In the genomic region with DNA sequence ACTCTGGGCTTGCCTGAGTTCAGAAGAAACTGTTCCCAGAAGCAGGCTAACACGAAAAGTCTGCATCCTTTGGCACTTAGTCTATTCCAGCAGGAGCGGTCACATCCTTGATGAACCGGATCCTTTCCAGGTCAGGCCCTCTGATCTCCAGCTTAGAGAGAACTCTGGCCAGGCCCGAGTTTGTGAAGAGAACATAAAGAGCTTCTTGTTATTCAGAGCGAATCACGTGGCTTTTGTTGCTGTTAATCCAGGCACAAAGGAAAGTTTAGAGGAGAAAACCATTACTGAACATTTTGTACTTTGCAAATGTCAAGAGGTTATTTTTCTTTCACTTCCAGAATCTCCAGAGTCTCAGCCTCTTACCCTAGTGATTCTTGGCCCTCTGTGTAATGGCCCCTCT, we compare ENCODE assay signal across 10 mouse cellular contexts. TPM values are rescaled to one million over a fixed set of nuclear protein-coding genes. Genes with fewer than 3 reads are reported as not detected.
A peak's percentile ranks its signal among the peaks of the same experiment; 100 is the strongest.
DNase-seq lines count a peak whose midpoint lies in the region; ATAC-seq lines count a peak whose summit lies in the region.
"Had no signal": no experiment of that assay in that cellular context is flagged by ENCODE, and none has a peak within 500 bp of the region (broad histone marks: within the 10 kb centered on the region; RNA-seq: fewer than 3 reads in every experiment).

No protein-coding gene starts in this region.

- H3K4me3 ChIP-seq in hindbrain, embryonic 10.5 days, result no peak overlapping the region
- no peak overlapping the region for H3K4me3 ChIP-seq in hindbrain, embryonic 14.5 days (replicated peaks; ENCODE audit: low read length)
- H3K4me3 ChIP-seq: hindbrain, embryonic 15.5 days had no signal

- DNase-seq in hindbrain, embryonic 10.5 days (ENCODE audit: low spot score), result peak; percentile 20
- DNase-seq in hindbrain, embryonic 14.5 days (ENCODE audit: low spot score), result no peak
- DNase-seq in thymus, postnatal 14 days, result peak; percentile 37
- no peak for DNase-seq in thymus, postnatal 4 days
- DNase-seq in gastrocnemius, postnatal 25 days, result peak; percentile 61
- DNase-seq in testis, postnatal 10 days (ENCODE audit: low spot score), result peak; percentile 64
- DNase-seq in B cell, adult 2 months, result no peak
- no peak for DNase-seq in spleen, postnatal 10 days (ENCODE audit: low spot score in 2 of 2)

- peak overlapping the region; percentile 25; the same call in 1 of the 2 replicates for H3K27ac ChIP-seq in hindbrain, embryonic 10.5 days
- H3K27ac ChIP-seq in hindbrain, embryonic 14.5 days, result no peak overlapping the region
- H3K27ac ChIP-seq: hindbrain, embryonic 15.5 days; liver, embryonic 14.5 days had no signal

- no peak for ATAC-seq in hindbrain, embryonic 14.5 days (ENCODE audit: low FRiP score)

- no peaks in the 10 kb centered on the region for H3K27me3 ChIP-seq in hindbrain, embryonic 10.5 days (ENCODE audit: insufficient read depth, poor library complexity, severe bottlenecking)
- H3K27me3 ChIP-seq in hindbrain, embryonic 14.5 days (ENCODE audit: control insufficient read depth, insufficient read depth, low read length), result no peaks in the 10 kb centered on the region
- H3K27me3 ChIP-seq: hindbrain, embryonic 15.5 days had no signal

- peaks cover 21% of the 10 kb centered on the region; the same call in 1 of the 2 replicates for H3K4me1 ChIP-seq in hindbrain, embryonic 10.5 days (replicated peaks)
- H3K4me1 ChIP-seq in hindbrain, embryonic 14.5 days (replicated peaks; ENCODE audit: control insufficient read depth, insufficient read depth, low read length), result no peaks in the 10 kb centered on the region
- H3K4me1 ChIP-seq: hindbrain, embryonic 15.5 days had no signal

- H3K36me3 ChIP-seq in hindbrain, embryonic 10.5 days, result peaks cover 10% of the 10 kb centered on the region
- no peaks in the 10 kb centered on the region for H3K36me3 ChIP-seq in hindbrain, embryonic 14.5 days (replicated peaks; ENCODE audit: control insufficient read depth, insufficient read depth)
- H3K36me3 ChIP-seq: hindbrain, embryonic 15.5 days had no signal

- 29% methylated on average over 6 of the region's 6 CpGs for WGBS in hindbrain, embryonic 10.5 days
- WGBS in hindbrain, embryonic 14.5 days, result 19% methylated on average over 6 of the region's 6 CpGs

- no peaks in the 10 kb centered on the region for H3K9me3 ChIP-seq in hindbrain, embryonic 10.5 days
- H3K9me3 ChIP-seq in hindbrain, embryonic 14.5 days (ENCODE audit: control insufficient read depth, low read length), result no peaks in the 10 kb centered on the region
- H3K9me3 ChIP-seq: hindbrain, embryonic 15.5 days had no signal

- H3K9ac ChIP-seq in hindbrain, embryonic 14.5 days, result no peak overlapping the region
- H3K9ac ChIP-seq: hindbrain, embryonic 15.5 days; liver, embryonic 14.5 days had no signal

- H3K4me2 ChIP-seq in hindbrain, embryonic 14.5 days (replicated peaks), result no peak overlapping the region
- H3K4me2 ChIP-seq: hindbrain, embryonic 15.5 days had no signal

RNA-seq across cellular contexts. Expression of gene Psma6, which starts 1.9 kb away (rescaled TPM):
- 497 and 528 TPM in 2 replicates for polyA plus RNA-seq in hindbrain, embryonic 10.5 days (2016; fragmentation: Nextera tagmentation; extraction: Ambion mirVana)
- 403 and 442 TPM in 2 replicates for polyA plus RNA-seq in hindbrain, embryonic 14.5 days (2014; fragmentation: Nextera tagmentation; extraction: Ambion mirVana)
- 100 to 1,000 TPM; 140 to 155 TPM for total RNA-seq in gastrocnemius, postnatal 25 days (2021)

Comparison
In these comparisons a context has a peak if more than half of its experiments do, and no peak if none do; other contexts are left out.
1. DNase-seq: peak in hindbrain, embryonic 10.5 days (single experiment), thymus, postnatal 14 days (single experiment), gastrocnemius, postnatal 25 days (single experiment) and testis, postnatal 10 days (single experiment); none in hindbrain, embryonic 14.5 days (single experiment), thymus, postnatal 4 days (single experiment), B cell, adult 2 months (0 of 2) and spleen, postnatal 10 days (0 of 2).